Mouse (Mus musculus) frontal cortex, adult 2 months (tissue): Measurements from ENCODE around the gene Rpl34. TPM values are rescaled to one million over a fixed set of nuclear protein-coding genes. Genes with fewer than 3 reads are reported as not detected.

Experiments used
- DNase-seq, 2 experiments: peaks; one replicate each; pipeline ENCODE4 v3.0.0; 2022; ENCODE audit warnings: low spot score in 1 of 2; ENCODE audit errors: extremely low spot score in 1 of 2
- polyA plus RNA-seq: library from polyadenylated mRNA; depleted of rRNA; stranded (reverse); fragments of >200 nt; gene quantifications from 2 replicates; pipeline ENCODE4 v1.2.3, GENCODE M21; 2012; rRNA removed

Rpl34 gene
- polyA plus RNA-seq = 675 and 819 TPM in 2 replicates

GRCm38 (mm10) chr3:130730189-130730653 is at the start of gene Rpl34:
TSS of gene Rpl34 (minus strand) at chr3:130730398.
- DNase-seq = peak; percentile 93 to 95

GRCm38 (mm10) chr3:130768172-130768571 is 38.0 kb upstream of the Rpl34 start:
- DNase-seq = no peak

- DNase-seq = no peak
Measured at GRCm38 (mm10) chr3:130764091-130764490, 33.9 kb upstream of the Rpl34 start.

- DNase-seq = peak; percentile 7 to 88
Measured at GRCm38 (mm10) chr3:130760711-130761435, 30.7 kb upstream of the Rpl34 start.

GRCm38 (mm10) chr3:130758157-130758841 is 28.1 kb upstream of the Rpl34 start:
- no peak for DNase-seq

- DNase-seq = no peak
Measured at GRCm38 (mm10) chr3:130757117-130757852, 27.1 kb upstream of the Rpl34 start.

- no peak for DNase-seq
Measured at GRCm38 (mm10) chr3:130749206-130749605, 19.0 kb upstream of the Rpl34 start.

- DNase-seq = no peak
Measured at GRCm38 (mm10) chr3:130746673-130747619, 16.7 kb upstream of the Rpl34 start.

- DNase-seq = no peak
Measured at GRCm38 (mm10) chr3:130737652-130738361, 7.6 kb upstream of the Rpl34 start.

GRCm38 (mm10) chr3:130736758-130737157 is 6.6 kb upstream of the Rpl34 start:
- DNase-seq = no peak

GRCm38 (mm10) chr3:130729472-130730188 is 568 bp downstream of the Rpl34 start:
- DNase-seq = peak in 1 of 2 experiments; percentile 38

GRCm38 (mm10) chr3:130727676-130728075 is 2.5 kb downstream of the Rpl34 start:
- DNase-seq = no peak

GRCm38 (mm10) chr3:130727036-130727435 is 3.2 kb downstream of the Rpl34 start:
- no peak for DNase-seq

GRCm38 (mm10) chr3:130725718-130726117 is 4.5 kb downstream of the Rpl34 start:
- DNase-seq = no peak

- DNase-seq = no peak
Measured at GRCm38 (mm10) chr3:130722733-130723478, 7.3 kb downstream of the Rpl34 start.

- no peak for DNase-seq
Measured at GRCm38 (mm10) chr3:130720225-130720624, 10.0 kb downstream of the Rpl34 start.

- DNase-seq = no peak
Measured at GRCm38 (mm10) chr3:130718871-130719270, 11.3 kb downstream of the Rpl34 start.

- DNase-seq = no peak
Measured at GRCm38 (mm10) chr3:130716555-130716954, 13.6 kb downstream of the Rpl34 start.
